Mouse (Mus musculus): ENCODE data around the gene Rsph6a.

Rsph6a gene

GRCm38 (mm10) chr7:19054047-19054776 is at the start of gene Rsph6a:
Rsph6a (plus strand) TSS chr7:19054690.
- peak; percentile 22 for DNase-seq (ENCODE audit: low read depth, low spot score)

GRCm38 (mm10) chr7:19005417-19006121 is 48.9 kb upstream of the Rsph6a start:
- DNase-seq (ENCODE audit: low read depth, low spot score), result no peak

GRCm38 (mm10) chr7:19006476-19006875 is 48.0 kb upstream of the Rsph6a start:
- DNase-seq (ENCODE audit: low read depth, low spot score), result no peak

- DNase-seq (ENCODE audit: low read depth, low spot score), result no peak
These were observed 47.2 kb upstream of the Rsph6a start for GRCm38 (mm10) chr7:19007026-19007977.

- DNase-seq (ENCODE audit: low read depth, low spot score), result no peak
These were observed 43.9 kb upstream of the Rsph6a start for GRCm38 (mm10) chr7:19010581-19010980.

GRCm38 (mm10) chr7:19012025-19012621 is 42.4 kb upstream of the Rsph6a start:
- no peak for DNase-seq (ENCODE audit: low read depth, low spot score)

- no peak for DNase-seq (ENCODE audit: low read depth, low spot score)
These were observed 41.6 kb upstream of the Rsph6a start for GRCm38 (mm10) chr7:19012882-19013281.

- no peak for DNase-seq (ENCODE audit: low read depth, low spot score)
These were observed 40.0 kb upstream of the Rsph6a start for GRCm38 (mm10) chr7:19014452-19014851.

- no peak for DNase-seq (ENCODE audit: low read depth, low spot score)
These were observed 38.4 kb upstream of the Rsph6a start for GRCm38 (mm10) chr7:19016042-19016441.

- no peak for DNase-seq (ENCODE audit: low read depth, low spot score)
These were observed 36.6 kb upstream of the Rsph6a start for GRCm38 (mm10) chr7:19017909-19018308.

- no peak for DNase-seq (ENCODE audit: low read depth, low spot score)
These were observed 33.4 kb upstream of the Rsph6a start for GRCm38 (mm10) chr7:19021048-19021447.

- DNase-seq (ENCODE audit: low read depth, low spot score), result no peak
These were observed 32.1 kb upstream of the Rsph6a start for GRCm38 (mm10) chr7:19022189-19022958.

- DNase-seq (ENCODE audit: low read depth, low spot score), result no peak
These were observed 31.1 kb upstream of the Rsph6a start, which contains the start of gene Foxa3 for GRCm38 (mm10) chr7:19023357-19023814. Foxa3 (minus strand) TSS chr7:19023538.

GRCm38 (mm10) chr7:19024096-19024506 is 30.4 kb upstream of the Rsph6a start, which contains the start of gene Sympk:
Sympk (plus strand) TSS chr7:19024377.
- DNase-seq (ENCODE audit: low read depth, low spot score), result peak; percentile 91

- no peak for DNase-seq (ENCODE audit: low read depth, low spot score)
These were observed 29.8 kb upstream of the Rsph6a start for GRCm38 (mm10) chr7:19024581-19025255.

GRCm38 (mm10) chr7:19028067-19028466 is 26.4 kb upstream of the Rsph6a start:
- DNase-seq (ENCODE audit: low read depth, low spot score), result no peak

- DNase-seq (ENCODE audit: low read depth, low spot score), result no peak
These were observed 25.3 kb upstream of the Rsph6a start for GRCm38 (mm10) chr7:19029084-19029653.

GRCm38 (mm10) chr7:19031641-19032040 is 22.8 kb upstream of the Rsph6a start:
- DNase-seq (ENCODE audit: low read depth, low spot score), result no peak

GRCm38 (mm10) chr7:19044616-19045015 is 9.9 kb upstream of the Rsph6a start:
- DNase-seq (ENCODE audit: low read depth, low spot score), result no peak

Data from brain, embryonic 18.5 days (tissue).